Mouse (Mus musculus) cortical plate, adult 2 months (tissue): ENCODE results near the gene Cactin. TPM values are rescaled to one million over a fixed set of nuclear protein-coding genes. Genes with fewer than 3 reads are reported as not detected.

ENCODE experiments used
- H3K27ac ChIP-seq: fragments of 200-500 bp; 2 replicates; pipeline ENCODE4 v1.5.1; 2012; ENCODE audit warnings: low read length, control low read depth, inconsistent platforms; ENCODE audit not compliant: insufficient read depth
- H3K4me1 ChIP-seq: fragments of 200-500 bp; 2 replicates; pipeline ENCODE4 v1.6.1; 2011; ENCODE audit warnings: low read length; ENCODE audit not compliant: control insufficient read depth, insufficient read depth
- H3K4me3 ChIP-seq: fragments of 200-500 bp; 2 replicates; pipeline ENCODE4 v1.5.1; 2011; ENCODE audit warnings: mild to moderate bottlenecking, low read length, control low read depth; ENCODE audit not compliant: insufficient read depth
- CTCF ChIP-seq: fragments of 200-500 bp; IDR thresholded peaks from 2 replicates; pipeline ENCODE4 v1.5.1; 2011; ENCODE audit warnings: mild to moderate bottlenecking, control low read depth, low read length; ENCODE audit not compliant: insufficient read depth; ENCODE audit errors: extremely low read depth
- POLR2A ChIP-seq: fragments of 200-500 bp; IDR thresholded peaks from 2 replicates; pipeline ENCODE4 v1.6.1; 2011; ENCODE audit warnings: mild to moderate bottlenecking, low read length, control low read depth; ENCODE audit not compliant: insufficient read depth; ENCODE audit errors: extremely low read depth
- polyA plus RNA-seq: library from polyadenylated mRNA; depleted of rRNA; stranded (reverse); fragments of >200 nt; gene quantifications from 2 replicates; pipeline ENCODE4 v1.2.3, GENCODE M21; 2012

Gene Cactin
- polyA plus RNA-seq, 1 experiment: 32.2 TPM

DNA sequence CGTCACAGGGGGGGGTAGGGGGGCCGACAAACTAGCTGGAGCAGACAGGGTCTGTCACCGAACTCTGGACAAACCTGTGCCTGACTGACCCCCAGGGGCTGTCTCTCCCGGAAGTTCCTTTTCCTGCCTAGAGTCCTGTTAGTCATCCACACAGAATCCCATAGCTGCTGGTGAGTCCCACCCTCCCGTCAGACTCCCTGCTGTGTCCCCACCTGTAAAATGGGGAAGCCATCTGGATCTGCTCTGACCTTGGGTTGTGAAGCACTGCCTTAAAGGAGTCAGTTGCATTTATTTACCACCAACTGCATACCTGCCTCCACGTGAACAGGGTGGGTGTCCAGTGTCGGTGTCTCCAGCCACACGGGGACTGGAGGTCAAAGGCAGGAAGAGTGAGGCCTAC, 26.5 kb upstream of the Cactin start:
- H3K4me3 ChIP-seq: peak overlapping the region; percentile 90
- H3K4me1 ChIP-seq: peaks cover 17% of the 10 kb centered on the region
- TF ChIP-seq CTCF (no peak), POLR2A (no peak)
- H3K27ac ChIP-seq: peak overlapping the region; percentile 54

DNA sequence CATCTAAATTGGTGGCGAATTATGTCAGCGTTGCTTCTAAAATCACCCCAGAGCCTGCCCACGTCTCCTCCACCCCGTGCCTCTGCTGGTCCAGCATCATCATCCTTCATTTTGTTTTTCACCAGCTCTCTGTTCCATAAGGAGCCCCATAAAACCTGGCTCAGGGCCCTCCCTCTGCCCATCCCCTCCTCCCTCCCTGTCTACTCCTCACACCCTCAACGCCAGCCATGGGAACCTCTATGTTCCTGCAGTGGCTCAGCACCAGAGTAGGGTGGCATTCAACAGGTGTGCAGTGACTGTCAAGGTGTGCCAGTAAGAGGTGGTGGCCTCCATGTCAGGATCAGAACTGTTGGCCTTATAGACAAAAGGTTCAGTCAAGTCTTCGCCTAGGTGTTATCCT, 25.7 kb upstream of the Cactin start:
- Histone ChIP-seq H3K4me1 (peaks cover 20% of the 10 kb centered on the region), H3K27ac (peak overlapping the region; percentile 54), H3K4me3 (peak overlapping the region; percentile 90)
- TF ChIP-seq POLR2A (peak; percentile 36; the same call in 1 of the 2 replicates), CTCF (no peak)

DNA sequence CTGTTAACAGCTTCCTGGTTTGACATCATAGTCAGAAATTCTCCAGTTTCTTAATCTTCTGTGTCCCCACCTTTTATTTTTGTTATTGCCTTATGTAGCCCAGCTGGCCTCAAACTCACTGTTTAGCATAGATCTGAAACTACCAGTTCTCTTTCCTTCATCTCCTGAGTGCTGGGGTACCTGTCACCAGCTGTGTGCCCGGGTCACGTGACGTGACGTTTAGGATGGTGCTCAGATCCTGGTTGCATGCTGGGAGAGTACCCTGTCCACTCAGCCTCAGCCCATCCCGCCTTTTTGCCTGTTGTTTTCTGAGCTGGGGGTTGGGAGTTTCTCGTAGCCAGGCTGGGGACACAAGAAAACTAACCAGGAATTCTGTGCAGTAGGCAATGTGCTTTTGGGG, 23.7 kb upstream of the Cactin start:
- Histone ChIP-seq H3K4me1 (peaks cover 27% of the 10 kb centered on the region), H3K27ac (peak overlapping the region; percentile 73), H3K4me3 (no peak overlapping the region)
- TF ChIP-seq POLR2A: no peak
- no peak for TF ChIP-seq CTCF

DNA sequence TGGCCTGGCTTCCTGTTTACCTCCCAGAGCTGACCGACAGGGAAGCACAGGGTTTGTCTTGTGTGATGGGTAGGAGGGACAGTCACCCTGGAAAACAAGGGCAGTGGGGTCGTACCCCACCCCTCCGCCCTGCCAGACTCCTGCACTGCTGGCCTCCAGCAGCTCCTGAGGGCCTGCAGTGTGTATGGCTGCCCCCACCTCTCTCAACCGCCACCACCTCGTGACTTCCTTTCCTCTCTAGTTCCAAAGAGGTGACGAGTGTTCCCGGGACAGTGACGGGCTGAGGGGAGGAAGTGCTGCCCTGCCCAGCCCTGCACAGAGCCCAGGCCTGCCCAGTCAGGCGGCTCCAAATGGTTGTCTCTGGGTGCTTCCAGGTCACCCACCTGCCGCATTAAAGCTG, 23.1 kb upstream of the Cactin start:
- H3K4me1 ChIP-seq: peaks cover 30% of the 10 kb centered on the region
- H3K27ac ChIP-seq: peak overlapping the region; percentile 73
- TF ChIP-seq POLR2A (no peak), CTCF (no peak)

DNA sequence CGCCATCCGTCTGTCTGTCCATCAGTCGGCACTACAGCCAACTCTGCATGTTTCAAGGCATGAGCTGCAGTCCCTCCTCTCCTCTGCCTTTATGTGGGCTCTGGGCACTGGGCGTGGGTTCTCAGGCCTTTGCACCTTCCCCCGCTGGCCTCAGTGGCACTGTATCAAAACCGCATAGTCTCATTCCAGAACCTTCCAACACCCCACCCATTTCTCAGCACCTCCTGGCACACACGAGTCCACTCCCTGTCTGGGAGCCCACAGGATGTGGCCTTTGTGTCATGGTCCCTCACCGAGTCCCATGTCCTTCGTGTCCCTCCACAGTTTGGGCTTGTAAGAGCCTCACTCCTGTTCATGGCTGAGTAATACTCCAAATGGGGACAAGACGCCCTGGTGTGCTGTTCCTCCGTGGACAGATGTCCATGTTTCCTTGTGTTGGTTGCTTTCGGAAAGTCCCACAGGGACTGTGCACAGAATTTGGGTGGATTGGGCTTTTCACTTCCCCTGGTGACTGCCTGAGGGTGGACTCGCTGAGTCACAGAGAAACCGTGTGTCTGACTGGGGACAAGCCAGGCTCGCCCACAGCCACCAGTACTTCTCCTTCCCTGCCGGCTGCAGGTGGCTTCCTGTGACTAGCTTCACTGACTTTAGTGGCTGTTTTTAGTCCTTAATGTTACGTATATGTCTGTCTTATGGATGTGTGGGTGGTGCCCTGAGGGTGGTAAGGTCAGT, 22.4 kb upstream of the Cactin start:
- Histone ChIP-seq H3K4me3 (no peak overlapping the region), H3K27ac (peak overlapping the region; percentile 73), H3K4me1 (peaks cover 33% of the 10 kb centered on the region)
- TF ChIP-seq POLR2A (0 out of 2 replicates have a peak, but pooled peaks have one; percentile 31), CTCF (no peak)

More for the DNA sequence above, 23.1 kb upstream of the Cactin start:
- H3K4me3 ChIP-seq: no peak overlapping the region

DNA sequence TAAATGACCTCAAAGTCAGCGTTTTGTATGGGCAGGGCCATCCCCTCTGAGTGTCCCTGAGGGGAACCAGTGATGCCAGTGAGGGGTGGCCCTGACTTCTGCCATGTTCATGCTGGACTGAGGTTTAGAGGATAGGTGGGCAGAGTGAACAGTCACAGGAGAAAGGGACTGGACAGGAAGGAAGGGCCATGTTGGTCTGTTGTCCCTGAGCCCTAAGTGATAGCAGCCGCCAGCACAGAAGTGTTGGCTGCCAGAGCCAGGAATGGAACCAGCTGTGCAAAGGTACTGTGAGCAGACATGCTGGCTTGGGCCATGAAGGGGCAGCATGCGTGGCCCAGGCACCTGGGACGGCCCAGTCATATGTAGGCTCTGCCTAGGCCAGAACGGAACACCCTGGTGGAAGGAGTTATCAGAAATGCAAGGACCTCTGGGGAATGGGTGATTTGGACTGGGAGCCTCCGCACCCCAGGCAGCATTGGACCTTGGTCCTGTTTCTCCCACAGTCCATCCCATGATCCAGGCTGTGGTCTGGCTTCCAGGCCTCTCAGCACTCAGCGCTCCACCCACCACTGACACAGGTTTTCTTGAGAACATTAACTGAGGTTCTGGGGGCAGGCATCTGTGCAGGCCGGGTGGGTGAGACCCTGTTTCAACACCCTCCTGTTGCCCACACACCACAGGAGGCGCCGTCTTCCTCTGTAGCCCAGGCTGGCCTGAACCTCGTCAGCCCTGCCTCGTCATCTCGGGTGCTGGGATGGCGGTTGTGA, 21.1 kb upstream of the Cactin start:
- no peak for TF ChIP-seq CTCF
- no peak for TF ChIP-seq POLR2A
- H3K4me3 ChIP-seq: no peak overlapping the region
- H3K4me1 ChIP-seq: peaks cover 39% of the 10 kb centered on the region
- peak overlapping the region; percentile 53; the same call in 1 of the 2 replicates for H3K27ac ChIP-seq

DNA sequence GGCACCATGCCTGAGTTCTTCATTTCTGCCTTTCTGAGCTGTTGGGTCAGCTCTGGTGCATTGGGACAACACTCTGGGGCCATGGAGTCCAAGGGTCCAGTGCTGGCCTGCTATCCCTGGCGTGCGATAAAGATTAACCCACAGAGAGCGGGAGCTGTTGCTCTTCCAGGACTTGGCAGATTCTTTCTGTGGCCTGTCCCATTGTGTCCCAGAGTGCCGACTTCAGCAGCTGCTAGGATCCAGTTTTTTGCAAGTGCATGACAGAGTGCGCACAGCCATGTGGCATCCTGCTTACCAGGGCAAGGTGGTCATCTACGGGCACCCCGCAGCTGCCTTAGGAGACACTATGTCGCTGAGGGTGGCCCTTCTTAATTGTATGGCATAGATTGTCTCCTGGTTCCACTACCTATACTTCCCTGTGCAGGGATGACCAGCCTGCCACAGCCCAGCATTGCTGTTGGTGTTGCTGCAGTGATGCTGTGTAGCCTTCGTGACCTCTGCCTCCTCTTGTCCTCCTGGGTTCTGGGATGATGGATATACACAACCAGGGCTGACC, 20.5 kb upstream of the Cactin start:
- H3K27ac ChIP-seq: peak overlapping the region; percentile 39; the same call in 1 of the 2 replicates
- no peak for TF ChIP-seq POLR2A
- TF ChIP-seq CTCF: no peak
- no peak overlapping the region for H3K4me3 ChIP-seq

DNA sequence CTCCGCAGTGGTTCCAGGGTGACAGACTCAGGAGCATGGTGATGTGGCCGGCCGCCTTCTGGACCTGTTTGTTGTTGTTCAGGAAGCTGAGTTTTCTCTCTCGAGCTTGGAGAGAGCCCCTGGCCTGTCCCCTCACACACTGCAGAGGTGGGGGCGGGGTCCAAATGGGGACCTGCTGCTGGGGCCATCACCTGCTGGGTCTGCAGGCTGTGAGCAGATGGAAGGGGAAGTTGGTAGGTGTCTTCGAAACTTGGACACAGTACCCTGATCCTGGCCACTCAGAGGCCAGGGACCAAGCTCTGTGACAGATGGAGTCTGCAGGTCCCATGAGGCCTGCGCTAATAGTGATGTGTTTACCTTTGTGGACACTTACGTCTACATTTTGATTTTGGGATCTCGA, 19.6 kb upstream of the Cactin start:
- TF ChIP-seq CTCF (no peak), POLR2A (no peak)
- Histone ChIP-seq H3K4me3 (no peak overlapping the region), H3K4me1 (peaks cover 32% of the 10 kb centered on the region), H3K27ac (no peak overlapping the region)

More for the DNA sequence above, 20.5 kb upstream of the Cactin start:
- H3K4me1 ChIP-seq: peaks cover 37% of the 10 kb centered on the region

DNA sequence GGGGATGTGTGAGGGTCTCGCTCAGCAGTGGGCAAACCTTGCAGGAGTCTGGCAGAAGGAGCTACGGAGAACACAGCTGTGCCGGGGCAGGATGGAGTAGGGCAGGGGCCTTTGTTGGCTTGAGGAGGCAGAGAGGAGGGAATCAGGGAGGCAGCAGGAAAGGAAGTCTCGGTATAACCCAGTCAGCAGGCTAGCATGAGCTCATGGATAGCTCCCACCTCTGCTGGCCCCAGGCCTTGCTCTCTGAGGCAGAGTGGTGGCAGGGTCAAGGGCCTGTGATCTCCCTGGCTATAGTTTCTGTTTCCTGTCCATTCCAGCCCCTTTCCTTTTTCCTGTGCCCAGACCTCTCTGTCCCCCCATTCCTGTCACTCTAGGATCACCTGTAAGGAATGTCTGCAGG, 18.6 kb upstream of the Cactin start:
- Histone ChIP-seq H3K27ac (peak overlapping the region; percentile 31), H3K4me1 (peaks cover 34% of the 10 kb centered on the region), H3K4me3 (peak overlapping the region; percentile 19)
- TF ChIP-seq CTCF (no peak), POLR2A (no peak)
